Mouse (Mus musculus) MEL (cell line): ENCODE measurements around the gene Gm28048. TPM values are rescaled to one million over a fixed set of nuclear protein-coding genes. Genes with fewer than 3 reads are reported as not detected.
A peak's percentile ranks its signal among the peaks of the same experiment; 100 is the strongest.

Source experiments
- DNase-seq: peaks from one replicate; pipeline ENCODE4 v3.0.0; 2011; ENCODE audit warnings: low read depth, low spot score
- H3K27ac ChIP-seq: 2 replicates; pipeline ENCODE4 v1.5.1; 2012; ENCODE audit warnings: low read depth, mild to moderate bottlenecking, control low read depth, low read length, moderate library complexity; ENCODE audit not compliant: control insufficient read depth
- H3K27me3 ChIP-seq, 2 experiments: fragments of 150-350 bp in 1 of 2; sonication (generic) in 1 of 2; 2 replicates each; pipeline ENCODE4 v1.6.1; 2012; ENCODE audit warnings: low read length in 2 of 2, mild to moderate bottlenecking in 2 of 2, improper control_type of control experiment in 1 of 2, moderate library complexity in 1 of 2; ENCODE audit not compliant: insufficient read depth in 2 of 2, control insufficient read depth in 1 of 2
- H3K36me3 ChIP-seq, 2 experiments: 2 replicates each; pipeline ENCODE4 v1.6.1; 2012 to 2014; ENCODE audit warnings: low read length in 2 of 2, improper control_type of control experiment in 1 of 2, inconsistent platforms in 1 of 2, mild to moderate bottlenecking in 1 of 2; ENCODE audit not compliant: insufficient read depth in 2 of 2, control insufficient read depth in 1 of 2
- H3K4me1 ChIP-seq, 2 experiments: fragments of 150-350 bp in 1 of 2; sonication (generic) in 1 of 2; 2 replicates each; pipeline ENCODE4 v1.6.1; 2012; ENCODE audit warnings: low read length in 2 of 2, improper control_type of control experiment in 1 of 2, mild to moderate bottlenecking in 1 of 2; ENCODE audit not compliant: insufficient read depth in 2 of 2, control insufficient read depth in 1 of 2
- H3K4me3 ChIP-seq, 2 experiments: fragments of 150-350 bp in 1 of 2; sonication (generic) in 1 of 2; 2 replicates each; pipeline ENCODE4 v1.5.1; 2012; ENCODE audit warnings: low read depth in 2 of 2, low read length in 2 of 2, mild to moderate bottlenecking in 2 of 2, moderate library complexity in 2 of 2, control low read depth in 1 of 2, improper control_type of control experiment in 1 of 2; ENCODE audit not compliant: control insufficient read depth in 1 of 2, insufficient read depth in 1 of 2
- H3K79me2 ChIP-seq: 2 replicates; pipeline ENCODE4 v1.6.1; 2012; ENCODE audit warnings: mild to moderate bottlenecking, low read length, moderate library complexity; ENCODE audit not compliant: control insufficient read depth, poor library complexity, insufficient read depth
- H3K9ac ChIP-seq: 2 replicates; pipeline ENCODE4 v1.6.1; 2012; ENCODE audit warnings: low read depth, mild to moderate bottlenecking, control low read depth, low read length, moderate library complexity; ENCODE audit not compliant: control insufficient read depth, poor library complexity, severe bottlenecking
- H3K9me3 ChIP-seq: fragments of 150-350 bp; sonication (generic); replicated peaks from 2 replicates; pipeline ENCODE4 v1.6.1; 2012; ENCODE audit warnings: mild to moderate bottlenecking, low read length, improper control_type of control experiment, moderate library complexity; ENCODE audit not compliant: insufficient read depth
- CTCF ChIP-seq, 3 experiments: IDR thresholded peaks in 2 of 3; conservative IDR thresholded peaks in 1 of 3; 2 replicates each; pipeline ENCODE4 v1.5.1; 2011 to 2012; ENCODE audit warnings: low read length in 3 of 3, low read depth in 2 of 3, mild to moderate bottlenecking in 2 of 3, improper control_type of control experiment in 1 of 3, inconsistent platforms in 1 of 3, mixed read lengths in 1 of 3, moderate library complexity in 1 of 3; ENCODE audit not compliant: control insufficient read depth in 1 of 3, insufficient read depth in 1 of 3, poor library complexity in 1 of 3, severe bottlenecking in 1 of 3
- EP300 ChIP-seq, 2 experiments: IDR thresholded peaks; 2 replicates each; pipeline ENCODE4 v1.6.1; 2011; ENCODE audit warnings: improper control_type of control experiment in 2 of 2, low read length in 2 of 2, low read depth in 1 of 2, mild to moderate bottlenecking in 1 of 2
- GATA1 ChIP-seq: IDR thresholded peaks from 2 replicates; pipeline ENCODE4 v1.6.1; 2011; ENCODE audit warnings: low read depth, low read length, improper control_type of control experiment
- HCFC1 ChIP-seq: IDR thresholded peaks from 2 replicates; pipeline ENCODE4 v1.6.1; 2012; ENCODE audit warnings: low read depth, mild to moderate bottlenecking, inconsistent platforms, low read length, improper control_type of control experiment, moderate library complexity
- MAFK ChIP-seq: IDR thresholded peaks from 2 replicates; pipeline ENCODE4 v1.6.1; 2011; ENCODE audit warnings: low read depth, mild to moderate bottlenecking, low read length, improper control_type of control experiment, borderline replicate concordance
- MAX ChIP-seq: IDR thresholded peaks from 2 replicates; pipeline ENCODE4 v1.6.1; 2011; ENCODE audit warnings: low read length, improper control_type of control experiment
- MAZ ChIP-seq: IDR thresholded peaks from 2 replicates; pipeline ENCODE4 v1.6.1; 2012; ENCODE audit warnings: low read depth, mild to moderate bottlenecking, inconsistent platforms, low read length, improper control_type of control experiment
- MXI1 ChIP-seq: IDR thresholded peaks from 2 replicates; pipeline ENCODE4 v1.6.1; 2011; ENCODE audit warnings: mild to moderate bottlenecking, low read depth, low read length, improper control_type of control experiment
- POLR2AphosphoS5 ChIP-seq: IDR thresholded peaks from 2 replicates; pipeline ENCODE4 v1.6.1; 2012; ENCODE audit warnings: low read depth, borderline replicate concordance, mild to moderate bottlenecking, inconsistent platforms, low read length, moderate library complexity, mixed read lengths
- RAD21 ChIP-seq: IDR thresholded peaks from 2 replicates; pipeline ENCODE4 v1.6.1; 2011; ENCODE audit warnings: mild to moderate bottlenecking, low read depth, low read length, improper control_type of control experiment
- SMC3 ChIP-seq: IDR thresholded peaks from 2 replicates; pipeline ENCODE4 v1.6.1; 2011; ENCODE audit warnings: low read depth, low read length, improper control_type of control experiment
- USF1 ChIP-seq: IDR thresholded peaks from 2 replicates; pipeline ENCODE4 v1.6.1; 2014; ENCODE audit warnings: low read depth, mild to moderate bottlenecking, inconsistent platforms, low read length, improper control_type of control experiment, moderate library complexity
- ZC3H11A ChIP-seq: IDR thresholded peaks from 2 replicates; pipeline ENCODE4 v1.6.1; 2012; ENCODE audit warnings: low read depth, mild to moderate bottlenecking, inconsistent platforms, low read length, improper control_type of control experiment
- ZNF384 ChIP-seq: IDR thresholded peaks from 2 replicates; pipeline ENCODE4 v1.6.1; 2012; ENCODE audit warnings: low read depth, mild to moderate bottlenecking, inconsistent platforms, low read length, improper control_type of control experiment
- polyA plus RNA-seq, 2 experiments: library from polyadenylated mRNA; stranded (reverse) in 1 of 2; unstranded in 1 of 2; fragments of >175 nt in 1 of 2; fragments of >200 nt in 1 of 2; gene quantifications; 2 replicates each; pipeline versions ENCODE4 v1.2.1 to v1.2.4; 2012; ENCODE audit warnings: low replicate concordance in 2 of 2, low read depth in 1 of 2; ENCODE audit not compliant: insufficient read length in 2 of 2, insufficient read depth in 1 of 2, missing spikeins in 1 of 2
- total RNA-seq: library from RNA; depleted of rRNA; stranded (reverse); fragments of 300-350 nt; gene quantifications from 2 replicates; pipeline ENCODE4 v1.2.3, GENCODE M21; 2012

Gm28048 gene
- total and polyA plus RNA-seq, 3 experiments, result 8.6 to 15.0 TPM; not detected in 1

DNA sequence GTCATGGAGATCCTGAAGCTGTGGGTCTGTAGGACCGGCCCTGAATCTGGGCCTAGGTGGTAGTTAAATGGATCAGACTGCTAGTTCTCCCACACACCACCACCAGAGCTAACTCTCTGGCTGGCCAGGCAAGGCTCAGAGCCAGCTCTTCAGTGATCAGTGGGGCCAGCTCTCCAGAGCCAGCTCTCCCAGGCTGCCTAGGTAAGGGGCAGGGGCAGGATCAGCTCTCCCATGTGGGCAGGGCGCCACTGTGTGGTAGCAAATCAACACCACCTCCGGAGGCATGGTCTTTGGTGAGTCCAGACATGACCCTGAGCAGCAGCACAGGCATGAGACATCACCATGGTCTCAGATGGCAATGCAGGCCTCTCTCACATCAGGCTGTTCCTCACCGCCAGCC, 25.1 kb downstream of the Gm28048 start:
- peak; percentile 95 for TF ChIP-seq ZC3H11A
- TF ChIP-seq POLR2AphosphoS5, result no peak
- peak; percentile 40 to 83 (median 78) for TF ChIP-seq CTCF (IDR thresholded peaks at IDR 0.05 in 2 of 3, conservative IDR thresholded peaks at IDR 0.05 in 1 of 3; ENCODE audit: control insufficient read depth in 1 of 3, insufficient read depth in 1 of 3, low read depth in 2 of 3, low read length in 3 of 3, poor library complexity in 1 of 3, severe bottlenecking in 1 of 3)
- TF ChIP-seq RAD21, result peak; percentile 92
- no peak for TF ChIP-seq USF1
- TF ChIP-seq ZNF384, result no peak
- TF ChIP-seq SMC3, result peak; percentile 94
- TF ChIP-seq GATA1, result no peak
- DNase-seq, result peak; percentile 66
- H3K9me3 ChIP-seq, result no peaks in the 10 kb centered on the region
- no peak overlapping the region for H3K9ac ChIP-seq
- H3K79me2 ChIP-seq, result no peaks in the 10 kb centered on the region
- peaks cover 0 to 4% of the 10 kb centered on the region in 2 experiments; a peak in 1 of 4 replicates for H3K4me1 ChIP-seq
- H3K4me3 ChIP-seq, result no peak overlapping the region
- no peaks in the 10 kb centered on the region; a peak in 1 of 4 replicates for H3K36me3 ChIP-seq
- no peaks in the 10 kb centered on the region for H3K27me3 ChIP-seq
- H3K27ac ChIP-seq, result no peak overlapping the region

DNA sequence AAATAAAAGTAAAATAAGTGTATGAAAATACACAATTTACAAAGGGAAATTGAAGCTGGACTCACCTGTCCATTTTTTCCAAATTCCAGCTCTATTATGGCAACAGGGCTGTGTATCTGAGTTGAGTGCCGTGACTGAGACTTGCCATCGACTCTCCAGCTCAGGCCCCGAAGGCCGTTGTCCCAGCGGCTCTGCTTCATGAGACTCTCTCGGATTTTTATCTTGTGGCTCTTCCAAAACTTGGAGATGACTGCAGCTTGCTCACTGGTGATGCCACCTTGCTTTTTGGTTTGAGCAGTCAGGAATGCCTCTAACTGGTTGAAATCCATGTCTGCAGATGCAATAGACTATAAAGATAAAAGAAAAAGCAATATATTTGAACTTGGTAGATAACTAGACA, 25.5 kb downstream of the Gm28048 start:
- no peak for DNase-seq
- no peaks in the 10 kb centered on the region for H3K9me3 ChIP-seq
- H3K27me3 ChIP-seq, result no peaks in the 10 kb centered on the region
- H3K4me3 ChIP-seq, result no peak overlapping the region
- no peak overlapping the region for H3K9ac ChIP-seq
- H3K79me2 ChIP-seq, result no peaks in the 10 kb centered on the region
- no peak for TF ChIP-seq EP300 (IDR thresholded peaks at IDR 0.05; ENCODE audit: low read depth in 1 of 2, low read length in 2 of 2)
- no peak for TF ChIP-seq MXI1
- no peak for TF ChIP-seq MAZ
- no peak for TF ChIP-seq HCFC1
- no peak for TF ChIP-seq MAFK
- no peak for TF ChIP-seq CTCF (IDR thresholded peaks at IDR 0.05 in 2 of 3, conservative IDR thresholded peaks at IDR 0.05 in 1 of 3; ENCODE audit: control insufficient read depth in 1 of 3, insufficient read depth in 1 of 3, low read depth in 2 of 3, low read length in 3 of 3, poor library complexity in 1 of 3, severe bottlenecking in 1 of 3)
- H3K27ac ChIP-seq, result no peak overlapping the region
- peaks cover 0 to 4% of the 10 kb centered on the region in 2 experiments; a peak in 1 of 4 replicates for H3K4me1 ChIP-seq
- H3K36me3 ChIP-seq, result no peaks in the 10 kb centered on the region; a peak in 1 of 4 replicates

DNA sequence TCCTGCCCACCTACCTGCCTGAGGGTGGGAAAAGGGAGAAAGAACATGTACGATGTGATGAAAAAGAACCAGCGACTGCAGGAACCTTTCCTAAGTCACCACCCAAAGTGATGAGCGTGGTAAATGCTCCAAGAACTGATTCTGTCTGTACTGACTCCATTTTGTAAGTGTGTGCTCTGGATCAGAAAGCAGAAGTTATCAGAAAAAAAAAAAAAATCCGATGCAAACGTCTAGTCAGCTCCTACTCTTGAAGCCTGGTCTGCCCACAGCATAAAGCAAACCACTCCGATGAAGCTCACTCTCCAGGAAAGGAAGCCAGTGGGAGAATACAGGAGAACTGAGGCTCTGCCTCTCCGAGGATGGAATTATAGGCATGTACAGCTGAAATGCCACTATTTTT, 29.2 kb downstream of the Gm28048 start:
- Histone ChIP-seq H3K27me3 (no peaks in the 10 kb centered on the region), H3K9me3 (no peaks in the 10 kb centered on the region), H3K36me3 (peaks cover 0 to 10% of the 10 kb centered on the region in 2 experiments; a peak in 3 of 4 replicates), H3K9ac (no peak overlapping the region), H3K27ac (no peak overlapping the region)
- no peak for DNase-seq
- TF ChIP-seq MAX (no peak), ZNF384 (peak; percentile 60), ZC3H11A (no peak)
- TF ChIP-seq, all 39 proteins: peak for 1
- Histone ChIP-seq H3K79me2 (no peaks in the 10 kb centered on the region), H3K4me1 (peaks cover 3 to 10% of the 10 kb centered on the region in 2 experiments), H3K4me3 (no peak overlapping the region)
